Mouse (Mus musculus) liver, adult 10 weeks (tissue): ENCODE data around the gene Nexn. TPM values are rescaled to one million over a fixed set of nuclear protein-coding genes. Genes with fewer than 3 reads are reported as not detected.

Source experiments
- polyA plus RNA-seq: library from polyadenylated mRNA; stranded (reverse); fragments of 350-450 nt; fragmentation: Illumina TruSeq; extraction: RNeasy Lipid Tissue Mini Kit (QIAGEN cat#74804); gene quantifications from one replicate; pipeline ENCODE4 v1.2.3, GENCODE M21; 2014; ENCODE audit warnings: low read depth, low replicate concordance

Nexn gene
- 5.3 TPM for polyA plus RNA-seq

GRCm38 (mm10) chr3:152266036-152266421 is at the start of gene Nexn:
Gene Nexn (minus strand): TSS chr3:152266350.

GRCm38 (mm10) chr3:152209967-152210634 is 56.0 kb downstream of the Nexn start, which contains the start of the genes Dnajb4 and Fubp1:
Gene Dnajb4 (minus strand): TSS chr3:152210302.
Gene Fubp1 (plus strand): TSS chr3:152210422.

Other genes starting within 250 kb of the Nexn start
- 1.2 TPM for gene Gipc2, start 100.1 kb downstream of the Nexn start, polyA plus RNA-seq
- 70.2 TPM for gene Dnajb4, start 56.0 kb downstream of the Nexn start, polyA plus RNA-seq
- 41.2 TPM for gene Fubp1, start 55.9 kb downstream of the Nexn start, polyA plus RNA-seq
- gene Miga1, start 74.1 kb upstream of the Nexn start, polyA plus RNA-seq: 2.4 TPM
- 49.9 TPM for gene Usp33, start 80.1 kb upstream of the Nexn start, polyA plus RNA-seq
- gene Zzz3, start 129.1 kb upstream of the Nexn start, polyA plus RNA-seq: 21.9 TPM